Mouse (Mus musculus): ENCODE measurements around the gene Cit. TPM values are rescaled to one million over a fixed set of nuclear protein-coding genes. Genes with fewer than 3 reads are reported as not detected.

Cit gene
- total RNA-seq, 2 experiments from 2014 or later: 177 to 207 TPM

DNA sequence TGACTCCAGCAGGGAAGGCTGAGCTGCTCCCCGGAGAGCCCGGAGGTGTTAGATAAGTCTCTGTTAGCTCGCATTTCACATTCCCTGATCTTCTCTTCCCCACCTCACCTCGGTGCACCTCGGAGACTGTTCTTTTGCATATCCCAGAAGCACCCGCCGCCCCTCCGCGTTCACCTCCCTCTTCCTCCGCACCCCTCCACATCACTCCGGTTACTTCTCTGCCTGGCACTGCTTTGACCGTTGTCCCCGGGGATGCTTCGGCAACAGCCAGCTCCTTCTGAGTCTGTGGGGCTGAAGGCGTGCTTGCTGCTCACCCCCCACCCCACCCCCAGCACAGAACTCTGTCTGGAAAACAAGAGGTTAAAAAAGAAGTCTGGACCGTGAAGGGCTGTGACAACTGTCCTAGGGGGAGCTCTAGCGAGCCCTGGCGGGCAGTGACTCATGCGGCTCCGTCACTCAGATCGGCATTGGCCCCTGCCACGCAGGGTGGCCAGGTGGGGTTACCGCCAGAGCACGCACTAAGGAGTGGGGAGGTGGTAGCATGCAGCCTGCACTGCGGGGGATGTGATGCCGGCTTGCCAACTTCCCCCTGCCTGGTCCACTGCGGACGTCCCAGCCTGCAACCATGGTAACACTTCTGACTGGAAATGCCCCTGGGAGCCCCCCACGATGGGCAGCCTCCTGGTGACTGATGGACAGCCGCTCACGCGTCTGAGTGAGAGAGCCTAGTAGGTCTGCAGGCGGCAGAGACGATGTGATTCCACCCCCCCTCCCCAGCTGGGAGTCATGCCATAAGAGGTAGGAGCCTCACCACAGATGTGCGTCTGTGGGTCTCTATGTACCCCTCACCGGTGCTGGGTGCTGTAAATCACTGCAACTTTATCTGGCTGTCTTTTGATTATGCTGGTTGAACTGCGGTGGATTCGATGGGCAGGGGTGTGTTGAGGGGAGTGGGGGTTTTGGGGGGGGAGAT is 62.2 kb downstream of the Cit start:
- intact Hi-C loops (cut with DNase I): loop anchor here (2.0 to 5.0 kb wide), 4 partner anchors 63 to 255 kb away; partner anchors contain the start of gene Cit
- DNase-seq (ENCODE audit: low spot score in 2 of 2): peak; percentile 72 to 82

DNA sequence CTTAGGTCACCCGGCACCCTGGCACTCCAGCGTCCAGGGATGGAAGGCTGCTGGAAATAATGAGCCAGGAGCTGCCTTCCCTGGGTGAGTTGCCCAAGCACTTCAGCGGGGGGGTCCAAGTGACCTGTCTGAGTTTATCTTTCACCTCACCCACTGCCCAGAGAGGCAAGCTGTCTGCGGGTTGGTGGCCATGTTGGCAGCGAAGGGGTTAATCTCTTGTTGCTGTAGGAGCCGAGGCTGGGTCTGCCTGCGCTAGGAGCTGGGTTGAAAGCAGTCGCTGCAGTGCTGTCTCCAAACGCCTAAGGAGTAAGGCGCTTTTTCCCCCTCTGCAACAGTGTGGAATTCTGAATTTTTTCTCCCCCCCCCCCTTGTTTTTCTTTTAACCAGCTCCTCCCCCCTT is 63.2 kb downstream of the Cit start:
- intact Hi-C loops (cut with DNase I): loop anchor here (2.0 to 5.0 kb wide), 4 partner anchors 63 to 256 kb away; partner anchors contain the start of gene Cit
- DNase-seq (ENCODE audit: low spot score in 2 of 2): peak; percentile 77 to 85

DNA sequence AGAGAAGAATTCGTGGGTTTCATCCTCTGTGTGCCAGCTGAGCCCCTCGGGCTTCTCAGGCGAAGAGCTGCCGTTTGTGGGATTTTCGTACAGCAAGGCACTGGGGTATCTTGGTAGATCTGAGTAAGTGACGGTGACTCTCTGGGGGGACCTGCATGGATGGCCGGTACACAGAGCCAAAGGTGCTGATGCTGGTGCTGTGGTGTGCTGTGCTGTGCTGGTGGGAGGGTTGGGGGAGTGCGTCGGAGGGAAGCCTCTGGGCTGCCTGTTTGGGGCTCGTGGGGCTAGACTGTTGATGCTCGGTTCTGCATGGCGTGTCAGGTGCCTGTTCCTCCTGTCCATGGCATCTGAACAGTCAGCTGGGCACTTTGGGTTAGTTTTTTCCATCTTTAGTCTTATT is 63.6 kb downstream of the Cit start:
- DNase-seq (ENCODE audit: low spot score in 2 of 2): no peak
- intact Hi-C loops (cut with DNase I): loop anchor here (2.0 to 5.0 kb wide), 4 partner anchors 64 to 256 kb away; partner anchors contain the start of gene Cit

GRCm38 (mm10) chr5:115909106-115909505 is 64.0 kb downstream of the Cit start:
- intact Hi-C loops (cut with DNase I): loop anchor here (2.0 to 5.0 kb wide), 4 partner anchors 64 to 257 kb away; partner anchors contain the start of gene Cit
- peak; percentile 67 to 78 for DNase-seq (ENCODE audit: low spot score in 2 of 2)

GRCm38 (mm10) chr5:115910491-115910890 is 65.4 kb downstream of the Cit start:
- intact Hi-C loops (cut with DNase I): no loop called here
- DNase-seq (ENCODE audit: low spot score in 2 of 2): no peak

- DNase-seq (ENCODE audit: low spot score in 2 of 2): no peak
- intact Hi-C loops (cut with DNase I): no loop called here
Observed at GRCm38 (mm10) chr5:115915481-115915880, 70.4 kb downstream of the Cit start.

DNA sequence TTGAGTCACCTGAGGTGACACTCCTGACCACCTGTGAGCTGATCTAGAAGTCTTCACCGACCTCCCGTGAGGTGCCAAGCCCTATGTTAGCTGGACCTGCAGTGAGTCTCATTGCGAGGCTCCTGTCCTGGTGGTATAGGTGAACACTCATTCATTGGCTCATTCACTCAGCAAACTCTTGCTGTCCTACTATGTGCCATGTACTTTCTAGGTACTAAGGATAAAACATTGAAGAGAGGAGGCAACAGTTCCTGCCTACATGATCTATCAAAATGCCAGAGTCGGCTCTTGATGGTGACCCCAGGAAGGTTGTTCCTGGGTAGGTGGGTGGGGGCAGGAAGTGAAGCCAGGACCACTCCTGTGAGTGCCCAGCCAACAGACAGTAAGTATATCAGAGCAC is 72.9 kb downstream of the Cit start:
- DNase-seq (ENCODE audit: low spot score in 2 of 2): no peak
- intact Hi-C loops (cut with DNase I): no loop called here

GRCm38 (mm10) chr5:115918597-115919351 is 73.7 kb downstream of the Cit start:
- DNase-seq (ENCODE audit: low spot score in 2 of 2): no peak

GRCm38 (mm10) chr5:115921990-115922389 is 76.9 kb downstream of the Cit start:
- intact Hi-C loops (cut with DNase I): no loop called here

More at GRCm38 (mm10) chr5:115918597-115919351, 73.7 kb downstream of the Cit start:
- intact Hi-C loops (cut with DNase I): no loop called here

DNA sequence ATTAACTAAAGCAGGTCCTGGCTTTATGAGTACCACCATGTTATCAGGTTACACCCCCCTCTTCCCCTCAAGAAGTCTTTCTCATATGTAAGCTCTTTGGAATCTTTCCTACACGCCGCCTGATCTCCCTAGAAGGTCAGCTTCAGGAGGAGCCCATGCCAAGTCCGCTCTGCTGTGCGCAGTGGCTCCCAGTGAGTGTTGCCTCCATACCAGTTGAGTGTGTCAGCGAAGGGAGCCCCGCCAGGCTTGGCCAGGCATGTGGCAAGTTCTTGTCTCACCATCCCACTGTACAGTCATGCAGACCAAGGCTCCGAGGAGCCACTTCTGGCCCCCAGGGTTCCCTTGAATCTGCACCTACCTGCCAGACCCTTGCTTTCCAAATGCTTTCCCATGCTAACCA is 79.9 kb downstream of the Cit start:
- intact Hi-C loops (cut with DNase I): no loop called here
- DNase-seq (ENCODE audit: low spot score in 2 of 2): no peak

More at GRCm38 (mm10) chr5:115921990-115922389, 76.9 kb downstream of the Cit start:
- no peak for DNase-seq (ENCODE audit: low spot score in 2 of 2)

- intact Hi-C loops (cut with DNase I): no loop called here
- no peak for DNase-seq (ENCODE audit: low spot score in 2 of 2)
Observed at GRCm38 (mm10) chr5:115928786-115929507, 83.9 kb downstream of the Cit start.

GRCm38 (mm10) chr5:115932325-115932724 is 87.2 kb downstream of the Cit start:
- DNase-seq (ENCODE audit: low spot score in 2 of 2): peak in 1 of 2 experiments; percentile 53
- intact Hi-C loops (cut with DNase I): no loop called here

- intact Hi-C loops (cut with DNase I): no loop called here
- no peak for DNase-seq (ENCODE audit: low spot score in 2 of 2)
Observed at GRCm38 (mm10) chr5:115936851-115937250, 91.8 kb downstream of the Cit start.

DNA sequence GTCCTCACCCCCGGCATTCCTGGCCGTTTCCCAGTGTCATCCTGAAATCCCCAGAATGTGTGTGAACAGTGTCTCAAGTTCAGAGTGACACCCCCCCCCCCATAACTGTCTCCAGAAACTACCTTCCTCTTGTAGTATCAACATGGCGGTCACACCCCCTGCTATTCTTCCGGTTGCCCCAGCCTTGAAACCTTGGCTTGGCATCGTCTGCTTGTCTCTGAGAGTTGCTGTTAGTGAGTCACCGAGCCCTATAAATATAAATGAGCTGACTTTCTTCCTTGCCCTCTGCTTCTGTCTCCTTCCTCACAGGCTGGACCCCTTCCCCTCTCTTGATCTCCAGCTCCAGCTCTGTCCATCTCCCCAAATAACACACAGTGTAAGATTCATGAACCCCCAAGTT is 92.5 kb downstream of the Cit start:
- intact Hi-C loops (cut with DNase I): no loop called here
- no peak for DNase-seq (ENCODE audit: low spot score in 2 of 2)

- peak in 1 of 2 experiments; percentile 77 for DNase-seq (ENCODE audit: low spot score in 2 of 2)
- intact Hi-C loops (cut with DNase I): loop anchor here (1.0 kb wide), 1 partner anchor 16 kb away; no protein-coding TSS in a partner anchor
Observed at GRCm38 (mm10) chr5:115938999-115939398, 93.9 kb downstream of the Cit start.

DNA sequence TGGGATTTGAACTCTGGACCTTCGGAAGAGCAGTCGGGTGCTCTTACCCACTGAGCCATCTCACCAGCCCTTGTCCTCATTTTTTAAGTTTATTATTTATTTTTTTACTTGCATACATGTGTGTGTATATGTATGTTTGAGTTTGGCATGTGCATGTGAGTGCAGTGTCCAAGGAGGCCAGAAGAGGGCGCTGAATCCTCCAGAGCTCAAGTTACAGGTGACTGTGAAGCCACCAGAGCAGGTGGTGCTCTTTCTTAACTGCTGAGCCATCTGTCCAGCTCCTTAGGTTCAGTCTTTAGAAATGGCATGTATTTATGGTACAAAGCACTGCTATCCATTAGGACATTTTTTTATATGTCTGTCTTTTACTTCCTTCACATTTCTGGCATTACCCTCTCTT is 97.3 kb downstream of the Cit start:
- no peak for DNase-seq (ENCODE audit: low spot score in 2 of 2)
- intact Hi-C loops (cut with DNase I): no loop called here

GRCm38 (mm10) chr5:115944791-115945490 is 99.9 kb downstream of the Cit start:
- no peak for DNase-seq (ENCODE audit: low spot score in 2 of 2)
- intact Hi-C loops (cut with DNase I): no loop called here

DNA sequence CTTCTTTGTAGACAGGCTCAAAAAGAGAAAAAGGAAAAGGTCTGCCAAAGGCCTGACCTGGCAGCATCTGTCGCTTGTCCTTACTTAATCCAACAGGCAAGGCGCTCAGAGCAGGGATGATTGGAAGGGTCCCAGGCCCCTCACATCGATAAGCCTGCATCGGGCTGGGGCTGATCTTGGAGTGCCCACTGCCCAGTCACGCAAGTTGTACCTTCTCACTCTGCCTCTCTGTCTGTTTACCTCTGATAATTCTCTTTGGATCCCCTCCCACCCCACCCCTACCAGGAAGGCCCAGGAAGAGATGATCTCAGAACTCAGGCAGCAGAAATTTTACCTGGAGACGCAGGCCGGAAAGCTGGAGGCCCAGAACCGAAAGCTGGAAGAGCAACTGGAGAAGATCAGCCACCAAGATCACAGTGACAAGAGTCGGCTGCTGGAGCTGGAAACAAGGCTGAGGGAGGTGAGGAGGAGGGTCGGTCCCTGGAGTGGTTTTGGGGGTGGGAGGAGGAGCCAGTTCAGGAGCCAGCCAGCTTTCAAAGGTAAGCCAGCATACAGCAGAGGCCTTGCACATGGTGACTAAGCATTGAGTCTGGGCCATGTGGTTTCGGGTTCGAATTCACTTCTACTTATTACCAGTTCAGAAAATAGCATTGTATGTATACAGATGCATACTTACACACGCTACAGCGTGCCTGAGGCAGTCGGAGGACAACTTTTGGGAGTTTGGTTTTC is 102.7 kb downstream of the Cit start:
- intact Hi-C loops (cut with DNase I): no loop called here
- DNase-seq (ENCODE audit: low spot score in 2 of 2): no peak
